24 mouse cellular contexts compared by ENCODE assay signal in genomic region chrX:107088177-107088576, GRCm38 (mm10). TPM values are rescaled to one million over a fixed set of nuclear protein-coding genes. Genes with fewer than 3 reads are reported as not detected.
DNase-seq lines count a peak whose midpoint lies in the region; ATAC-seq lines count a peak whose summit lies in the region.
"Had no signal": no experiment of that assay in that cellular context is flagged by ENCODE, and none has a peak within 500 bp of the region (broad histone marks: within the 10 kb centered on the region; RNA-seq: fewer than 3 reads in every experiment).

P2ry10 (plus strand) TSS chrX:107088492.

- H3K27me3 ChIP-seq in hindbrain, embryonic 13.5 days: no peaks in the 10 kb centered on the region
- H3K27me3 ChIP-seq in forebrain, embryonic 11.5 days (ENCODE audit: control insufficient read depth, insufficient read depth, low read length): no peaks in the 10 kb centered on the region
- H3K27me3 ChIP-seq: embryonic facial prominence, embryonic 15.5 days; forebrain, embryonic 12.5 days; heart, embryonic 12.5 days; limb, embryonic 13.5 days; liver, embryonic 15.5 days; midbrain, embryonic 12.5 days; neural tube, embryonic 15.5 days had no signal

- DNase-seq in CD4-positive helper T cell, adult 2 months (ENCODE audit: low read depth, low spot score): peak; percentile 63
- DNase-seq in thymus, postnatal 14 days: peak; percentile 21
- no peak for DNase-seq in layer of hippocampus, postnatal 36 days
- DNase-seq in forebrain, embryonic 11.5 days (ENCODE audit: low spot score): no peak
- DNase-seq: adrenal gland, postnatal 25 days; cerebellum, adult 9-10 months; embryo, embryonic 11 days; kidney, adult 2 months; kidney, postnatal 25 days; lung, postnatal 14 days; retina, postnatal 1 day; spleen, adult 18-20 months had no signal

- no peak within 1 kb of the TSS for H3K4me3 ChIP-seq in hindbrain, embryonic 13.5 days
- H3K4me3 ChIP-seq in forebrain, embryonic 11.5 days (ENCODE audit: low read depth, low read length): no peak within 1 kb of the TSS
- H3K4me3 ChIP-seq: embryonic facial prominence, embryonic 15.5 days; forebrain, embryonic 12.5 days; heart, embryonic 12.5 days; limb, embryonic 13.5 days; liver, embryonic 15.5 days; midbrain, embryonic 12.5 days; neural tube, embryonic 15.5 days had no signal

- 69% methylated on average over 4 of the region's 4 CpGs for whole genome bisulfite sequencing in hindbrain, embryonic 13.5 days
- WGBS in forebrain, embryonic 11.5 days: 65% methylated on average over 4 of the region's 4 CpGs

- H3K4me2 ChIP-seq in hindbrain, embryonic 13.5 days: no peak within 1 kb of the TSS
- no peak within 1 kb of the TSS for H3K4me2 ChIP-seq in forebrain, embryonic 11.5 days (ENCODE audit: low read depth, low read length, severe bottlenecking)
- H3K4me2 ChIP-seq: embryonic facial prominence, embryonic 15.5 days; forebrain, embryonic 12.5 days; heart, embryonic 12.5 days; limb, embryonic 13.5 days; liver, embryonic 15.5 days; midbrain, embryonic 12.5 days; neural tube, embryonic 15.5 days had no signal

- no peaks in the 10 kb centered on the region for H3K4me1 ChIP-seq in hindbrain, embryonic 13.5 days (replicated peaks)
- H3K4me1 ChIP-seq in forebrain, embryonic 11.5 days (replicated peaks; ENCODE audit: control insufficient read depth, insufficient read depth, low read length): no peaks in the 10 kb centered on the region
- H3K4me1 ChIP-seq: embryonic facial prominence, embryonic 15.5 days; forebrain, embryonic 12.5 days; heart, embryonic 12.5 days; limb, embryonic 13.5 days; liver, embryonic 15.5 days; midbrain, embryonic 12.5 days; neural tube, embryonic 15.5 days had no signal

- no peaks in the 10 kb centered on the region for H3K36me3 ChIP-seq in hindbrain, embryonic 13.5 days
- H3K36me3 ChIP-seq in forebrain, embryonic 11.5 days (ENCODE audit: control insufficient read depth, insufficient read depth, low read length): no peaks in the 10 kb centered on the region
- H3K36me3 ChIP-seq: embryonic facial prominence, embryonic 15.5 days; forebrain, embryonic 12.5 days; heart, embryonic 12.5 days; limb, embryonic 13.5 days; liver, embryonic 15.5 days; midbrain, embryonic 12.5 days; neural tube, embryonic 15.5 days had no signal

- no peak within 1 kb of the TSS for H3K9ac ChIP-seq in hindbrain, embryonic 13.5 days
- H3K9ac ChIP-seq in forebrain, embryonic 11.5 days (ENCODE audit: low read length): no peak within 1 kb of the TSS
- H3K9ac ChIP-seq: embryonic facial prominence, embryonic 15.5 days; forebrain, embryonic 12.5 days; heart, embryonic 12.5 days; limb, embryonic 13.5 days; liver, embryonic 15.5 days; midbrain, embryonic 12.5 days; neural tube, embryonic 15.5 days had no signal

- ATAC-seq in activated CD4-positive, CD25-positive, alpha-beta regulatory T cell, adult 4 months: peak; percentile 41
- peak; percentile 76 for ATAC-seq in megakaryocyte progenitor cell, adult 5-6 weeks (replicated peaks; ENCODE audit: poor library complexity)
- ATAC-seq in hindbrain, embryonic 13.5 days (ENCODE audit: low FRiP score): no peak
- ATAC-seq in forebrain, embryonic 11.5 days (replicated peaks; ENCODE audit: low FRiP score): no peak
- ATAC-seq: hindbrain, postnatal 0 days had no signal

- no peaks in the 10 kb centered on the region for H3K9me3 ChIP-seq in hindbrain, embryonic 13.5 days
- H3K9me3 ChIP-seq in forebrain, embryonic 11.5 days (ENCODE audit: control insufficient read depth, low read length): no peaks in the 10 kb centered on the region
- H3K9me3 ChIP-seq: embryonic facial prominence, embryonic 15.5 days; forebrain, embryonic 12.5 days; heart, embryonic 12.5 days; limb, embryonic 13.5 days; liver, embryonic 15.5 days; midbrain, embryonic 12.5 days; neural tube, embryonic 15.5 days had no signal

- H3K27ac ChIP-seq in hindbrain, embryonic 13.5 days: no peak within 1 kb of the TSS
- H3K27ac ChIP-seq in forebrain, embryonic 11.5 days (ENCODE audit: low read depth, low read length): no peak within 1 kb of the TSS
- H3K27ac ChIP-seq: embryonic facial prominence, embryonic 15.5 days; forebrain, embryonic 12.5 days; hindbrain, postnatal 0 days; limb, embryonic 13.5 days; liver, embryonic 15.5 days; midbrain, embryonic 12.5 days; neural tube, embryonic 15.5 days; stomach, postnatal 0 days had no signal

RNA-seq across cellular contexts. Expression of gene P2ry10, which starts in this region (rescaled TPM):
- polyA plus RNA-seq in activated CD4-positive, CD25-positive, alpha-beta regulatory T cell, adult 4 months (2017; shearing (Covaris generic)): 10 to 100 TPM; 88.5 to 93.9 TPM
- total RNA-seq in megakaryocyte progenitor cell, adult 5-6 weeks (2015): 1.5 and 1.7 TPM in 2 replicates
- total RNA-seq in megakaryocyte progenitor cell, adult 5-6 weeks (2017): 0.62 and 1.3 TPM in 2 replicates
- total RNA-seq in layer of hippocampus, postnatal 36 days (2021): not detected
- polyA plus RNA-seq in hindbrain, embryonic 13.5 days (2015; fragmentation: Nextera tagmentation; extraction: Ambion mirVana): not detected in 2 replicates
- not detected in 2 replicates for polyA plus RNA-seq in forebrain, embryonic 11.5 days (2014; fragmentation: Nextera tagmentation; extraction: Ambion mirVana)
- total RNA-seq: adrenal gland, postnatal 25 days; hindbrain, postnatal 0 days had no signal
- polyA plus RNA-seq: heart, embryonic 12.5 days; hindbrain, postnatal 0 days; midbrain, embryonic 12.5 days; stomach, postnatal 0 days had no signal

Comparison
In these comparisons a context has a peak if more than half of its experiments do, and no peak if none do; other contexts are left out.
1. RNA of gene P2ry10 (polyA plus RNA-seq): 88.5 to 93.9 TPM in activated CD4-positive, CD25-positive, alpha-beta regulatory T cell, adult 4 months; not detected in hindbrain, embryonic 13.5 days and not detected in forebrain, embryonic 11.5 days; every median in the first group is over 10 times any median in the second.
2. DNase-seq: peak in CD4-positive helper T cell, adult 2 months (single experiment) and thymus, postnatal 14 days (single experiment); none in layer of hippocampus, postnatal 36 days (0 of 2) and forebrain, embryonic 11.5 days (single experiment).
3. ATAC-seq: peak in activated CD4-positive, CD25-positive, alpha-beta regulatory T cell, adult 4 months (single experiment) and megakaryocyte progenitor cell, adult 5-6 weeks (single experiment); none in hindbrain, embryonic 13.5 days (single experiment) and forebrain, embryonic 11.5 days (single experiment).